Mouse (Mus musculus) hindbrain, embryonic 16.5 days (tissue): Measurements from ENCODE around the gene Hist1h2bk. TPM values are rescaled to one million over a fixed set of nuclear protein-coding genes. Genes with fewer than 3 reads are reported as not detected.
A peak's percentile ranks its signal among the peaks of the same experiment; 100 is the strongest.

Experiments used
- ATAC-seq: fragments of 200-750 bp; cut with Nextera tagmentation; 2 replicates; pipeline ENCODE4 v1.8.0; 2017; ENCODE audit warnings: moderate TSS enrichment, moderate library complexity
- H3K27ac ChIP-seq: fragments of 300-500 bp; sonication (generic); 2 replicates; pipeline ENCODE4 v1.5.1; 2014; ENCODE audit warnings: low read depth, mild to moderate bottlenecking, control low read depth, low read length, moderate library complexity
- H3K27me3 ChIP-seq: fragments of 300-500 bp; sonication (generic); replicated peaks from 2 replicates; pipeline ENCODE4 v1.6.1; 2014; ENCODE audit warnings: low read length; ENCODE audit not compliant: control insufficient read depth, insufficient read depth
- H3K36me3 ChIP-seq: fragments of 300-500 bp; sonication (generic); 2 replicates; pipeline ENCODE4 v1.6.1; 2014; ENCODE audit warnings: mild to moderate bottlenecking, low read length, moderate library complexity, mixed read lengths; ENCODE audit not compliant: control insufficient read depth, insufficient read depth
- H3K4me1 ChIP-seq: fragments of 300-500 bp; sonication (generic); 2 replicates; pipeline ENCODE4 v1.6.1; 2014; ENCODE audit warnings: low read depth, low read length; ENCODE audit not compliant: control insufficient read depth, insufficient read depth
- H3K4me2 ChIP-seq: fragments of 300-500 bp; sonication (generic); 2 replicates; pipeline ENCODE4 v1.6.1; 2014; ENCODE audit warnings: mild to moderate bottlenecking, low read length, control low read depth, moderate library complexity
- H3K4me3 ChIP-seq: fragments of 300-500 bp; sonication (generic); 2 replicates; pipeline ENCODE4 v1.5.1; 2014; ENCODE audit warnings: mild to moderate bottlenecking, low read length, control low read depth, moderate library complexity
- H3K9ac ChIP-seq: fragments of 300-500 bp; sonication (generic); 2 replicates; pipeline ENCODE4 v1.6.1; 2014; ENCODE audit warnings: low read depth, mild to moderate bottlenecking, control low read depth, low read length, moderate library complexity
- H3K9me3 ChIP-seq: fragments of 300-500 bp; sonication (generic); 2 replicates; pipeline ENCODE4 v1.6.1; 2014; ENCODE audit warnings: mild to moderate bottlenecking, low read length, moderate library complexity; ENCODE audit not compliant: control insufficient read depth
- WGBS: fragments of 180-500 bp; shearing (Covaris S2); extraction: QIAGEN DNeasy Blood & Tissue Kit; methylation state at CpG from one replicate; pipeline ENCODE4 v1.1.7; 2014; 5-methylcytosine and 5-hydroxymethylcytosine counted together
- polyA plus RNA-seq: library from polyadenylated mRNA; unstranded; fragments of >200 nt; fragmentation: Nextera tagmentation; extraction: Ambion mirVana; gene quantifications from 2 replicates; pipeline ENCODE4 v1.2.1, GENCODE M21; 2015

Gene Hist1h2bk
- polyA plus RNA-seq, 1 experiment from 2014 or later: 0.70 TPM

GRCm38 (mm10) chr13:22022241-22022640, 13.4 kb upstream of the Hist1h2bk start:
- ATAC-seq: peak; percentile 64; the same call in 1 of the 2 replicates

GRCm38 (mm10) chr13:22026058-22027031, 9.3 kb upstream of the Hist1h2bk start:
- peak; percentile 67 for ATAC-seq
- Histone ChIP-seq H3K9ac (peak overlapping the region; percentile 47; the same call in 1 of the 2 replicates), H3K4me2 (peak overlapping the region; percentile 69), H3K27ac (peak overlapping the region; percentile 62; the same call in 1 of the 2 replicates), H3K9me3 (no peaks in the 10 kb centered on the region), H3K4me3 (peak overlapping the region; percentile 44), H3K27me3 (no peaks in the 10 kb centered on the region), H3K36me3 (no peaks in the 10 kb centered on the region), H3K4me1 (no peaks in the 10 kb centered on the region; the same call in 1 of the 2 replicates)
- 1% methylated on average over 35 of the region's 35 CpGs for WGBS

More at GRCm38 (mm10) chr13:22022241-22022640, 13.4 kb upstream of the Hist1h2bk start:
- H3K36me3 ChIP-seq: no peaks in the 10 kb centered on the region
- peaks cover 20% of the 10 kb centered on the region for H3K27me3 ChIP-seq
- H3K4me1 ChIP-seq: peaks cover 3% of the 10 kb centered on the region
- H3K4me3 ChIP-seq: peak overlapping the region; percentile 36
- peak overlapping the region; percentile 61 for H3K4me2 ChIP-seq
- H3K9me3 ChIP-seq: no peaks in the 10 kb centered on the region
- no peak overlapping the region for H3K9ac ChIP-seq
- under 1% methylated on average over 9 of the region's 9 CpGs for WGBS
- H3K27ac ChIP-seq: no peak overlapping the region

GRCm38 (mm10) chr13:22028673-22029460, 6.8 kb upstream of the Hist1h2bk start:
- peak; percentile 83 for ATAC-seq
- no peaks in the 10 kb centered on the region for H3K4me1 ChIP-seq
- H3K36me3 ChIP-seq: no peaks in the 10 kb centered on the region
- peak overlapping the region; percentile 47 for H3K9ac ChIP-seq
- whole genome bisulfite sequencing: under 1% methylated on average over 40 of the region's 40 CpGs
- peak overlapping the region; percentile 53 for H3K4me2 ChIP-seq
- no peak overlapping the region for H3K27ac ChIP-seq
- H3K27me3 ChIP-seq: no peaks in the 10 kb centered on the region
- no peaks in the 10 kb centered on the region for H3K9me3 ChIP-seq
- peak overlapping the region; percentile 42 for H3K4me3 ChIP-seq

GRCm38 (mm10) chr13:22029928-22030327, 5.7 kb upstream of the Hist1h2bk start:
- ATAC-seq: no peak
- no peak overlapping the region for H3K4me3 ChIP-seq
- H3K4me1 ChIP-seq: peaks cover 4% of the 10 kb centered on the region
- no peaks in the 10 kb centered on the region for H3K27me3 ChIP-seq
- H3K36me3 ChIP-seq: no peaks in the 10 kb centered on the region
- WGBS: 27% methylated on average over 8 of the region's 8 CpGs
- no peak overlapping the region for H3K9ac ChIP-seq
- no peaks in the 10 kb centered on the region for H3K9me3 ChIP-seq
- no peak overlapping the region for H3K27ac ChIP-seq
- no peak overlapping the region for H3K4me2 ChIP-seq

GRCm38 (mm10) chr13:22030493-22030892, 5.2 kb upstream of the Hist1h2bk start:
- ATAC-seq: no peak
- WGBS: 16% methylated on average over 4 of the region's 4 CpGs
- Histone ChIP-seq H3K9ac (no peak overlapping the region), H3K9me3 (no peaks in the 10 kb centered on the region), H3K36me3 (no peaks in the 10 kb centered on the region), H3K27ac (no peak overlapping the region), H3K4me2 (no peak overlapping the region), H3K4me1 (peaks cover 4% of the 10 kb centered on the region), H3K4me3 (no peak overlapping the region), H3K27me3 (no peaks in the 10 kb centered on the region)

GRCm38 (mm10) chr13:22033741-22034442, 1.8 kb upstream of the Hist1h2bk start:
- H3K9me3 ChIP-seq: no peaks in the 10 kb centered on the region
- H3K27ac ChIP-seq: no peak overlapping the region
- WGBS: 57% methylated on average over 5 of the region's 5 CpGs
- no peaks in the 10 kb centered on the region for H3K36me3 ChIP-seq
- no peak overlapping the region for H3K4me3 ChIP-seq
- no peak for ATAC-seq
- H3K4me2 ChIP-seq: peak overlapping the region; percentile 15; the same call in 1 of the 2 replicates
- peaks cover 11% of the 10 kb centered on the region for H3K4me1 ChIP-seq
- no peaks in the 10 kb centered on the region for H3K27me3 ChIP-seq
- H3K9ac ChIP-seq: no peak overlapping the region; the same call in 1 of the 2 replicates

GRCm38 (mm10) chr13:22034443-22035266, 1.0 kb upstream of the Hist1h2bk start:
- H3K9me3 ChIP-seq: no peaks in the 10 kb centered on the region
- peak overlapping the region; percentile 68 for H3K4me2 ChIP-seq
- H3K4me1 ChIP-seq: peaks cover 11% of the 10 kb centered on the region
- under 1% methylated on average over 8 of the region's 14 CpGs for WGBS
- peak overlapping the region; percentile 2; the same call in 1 of the 2 replicates for H3K9ac ChIP-seq
- H3K4me3 ChIP-seq: peak overlapping the region; percentile 45
- H3K27me3 ChIP-seq: no peaks in the 10 kb centered on the region
- ATAC-seq: no peak
- H3K27ac ChIP-seq: no peak overlapping the region
- H3K36me3 ChIP-seq: no peaks in the 10 kb centered on the region
